Mouse (Mus musculus): Measurements from ENCODE around the gene Mapkap1.

DNA sequence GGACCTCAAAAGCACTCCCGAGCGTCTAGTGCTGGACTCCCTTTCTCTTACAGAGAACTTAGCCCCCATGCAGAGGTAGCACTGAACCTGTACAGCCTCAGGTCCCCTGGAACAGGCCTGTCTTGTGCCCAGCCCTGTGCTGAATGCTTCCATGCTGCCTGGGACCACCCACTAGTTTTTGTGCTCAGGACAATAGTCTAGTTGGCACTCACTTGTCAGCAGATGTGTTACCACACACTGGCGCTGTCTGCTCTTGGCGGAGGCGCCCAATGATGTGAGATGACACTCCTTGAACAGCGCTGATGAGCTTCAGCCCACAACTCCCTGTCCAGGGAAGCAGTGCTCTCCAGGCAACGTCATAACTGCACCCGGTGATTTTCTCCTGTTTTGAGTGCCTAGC, 182.0 kb downstream of the Mapkap1 start:
- TF ChIP-seq CTCF (IDR thresholded peaks at IDR 0.05; ENCODE audit: low read depth) (no peak), EP300 (optimal IDR thresholded peaks at IDR 0.05) (no peak)

All from stomach, postnatal 0 days (tissue).